Mouse (Mus musculus) megakaryocyte-erythroid progenitor cell, adult 5-6 weeks (primary cell): ENCODE data around the gene Olfr551. TPM values are rescaled to one million over a fixed set of nuclear protein-coding genes. Genes with fewer than 3 reads are reported as not detected.
"Not testable (repeated sequence)": the region's sequence is repeated elsewhere in the genome, so short reads cannot be mapped to it uniquely, and the experiment has no call there.

Experiments used
- ATAC-seq: replicated peaks from 2 replicates; pipeline ENCODE4 v1.8.0; 2016; ENCODE audit warnings: mild to moderate bottlenecking, inconsistent platforms; ENCODE audit not compliant: severe bottlenecking, poor library complexity, low FRiP score, low TSS enrichment
- total RNA-seq, 2 experiments: library from RNA; stranded (forward) in 1 of 2; stranded (reverse) in 1 of 2; fragments of 200-1000, 215-1000 nt in 1 of 2; fragments of >200 nt in 1 of 2; fragmentation: Nextera tagmentation in 1 of 2; gene quantifications; 2 replicates each; pipeline ENCODE4 v1.2.3; 2014 to 2017

Olfr551 gene
- total RNA-seq (2014; fragmentation: Nextera tagmentation) = not detected in 2 replicates
- total RNA-seq (2017) = not detected in 2 replicates

DNA sequence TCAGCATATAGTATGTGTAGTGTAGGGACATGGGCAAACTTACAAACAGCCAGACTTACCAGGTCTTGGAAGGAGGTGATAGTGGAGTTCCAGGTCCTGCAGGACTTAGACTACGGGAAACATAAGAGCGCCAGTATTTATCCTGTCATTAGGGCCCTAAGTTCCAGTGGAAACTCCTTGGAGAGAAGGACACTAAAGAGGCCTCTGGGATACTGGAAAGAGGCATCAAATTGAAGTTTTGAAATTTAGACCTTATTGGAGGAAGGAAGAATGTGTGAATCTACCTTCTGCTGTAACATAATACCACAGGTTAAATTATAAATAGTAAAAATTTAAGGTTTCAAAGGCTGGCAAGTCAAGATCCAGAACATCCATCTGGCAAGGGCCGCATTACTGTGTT lies at the start of gene Olfr551:
Gene Olfr551 (minus strand): TSS at position 101 of the 400 bp plus-strand sequence.
- ATAC-seq = no peak

DNA sequence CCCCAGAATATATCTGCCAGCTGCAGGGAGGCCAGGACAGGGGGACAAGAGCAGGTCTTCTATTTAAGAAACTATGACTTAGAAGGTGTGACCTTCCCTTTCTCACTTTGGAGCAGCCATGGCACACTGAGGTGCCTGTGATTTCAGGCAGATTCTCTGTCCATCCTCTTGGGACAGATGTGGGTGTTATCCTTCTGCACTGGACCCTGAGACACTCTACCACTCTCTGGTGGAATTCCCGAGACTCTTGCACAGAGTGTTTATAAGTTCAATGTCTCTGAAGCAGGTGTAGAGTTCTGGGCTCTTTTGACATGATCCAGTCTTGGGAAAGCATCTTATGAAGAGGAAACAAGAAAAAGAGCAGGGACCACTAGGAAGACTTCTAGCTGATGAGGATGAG lies 46.4 kb upstream of the Olfr551 start, which contains the start of gene Olfr554:
Gene Olfr554 (plus strand): TSS at position 301 of the 400 bp plus-strand sequence.
- no peak for ATAC-seq

DNA sequence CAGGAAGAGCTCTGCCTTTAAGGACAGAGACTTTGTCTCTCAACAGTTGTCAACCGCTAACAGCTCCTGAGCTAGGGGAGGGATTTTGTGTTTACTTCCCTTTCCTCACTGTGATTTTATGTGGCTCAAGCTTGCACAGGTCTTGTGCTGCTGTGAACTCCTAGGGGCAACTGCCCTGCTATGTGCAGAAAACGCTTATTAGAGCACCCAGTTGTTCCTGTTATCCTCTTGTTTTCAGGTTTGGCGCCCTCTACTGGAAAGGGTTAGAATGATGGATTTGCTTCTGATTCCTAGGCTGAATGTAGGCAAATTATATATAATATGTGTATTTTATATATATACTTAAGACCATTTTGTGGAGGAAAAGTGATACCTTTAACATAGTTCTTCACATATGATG lies 45.0 kb upstream of the Olfr551 start:
- ATAC-seq = peak; percentile 88

DNA sequence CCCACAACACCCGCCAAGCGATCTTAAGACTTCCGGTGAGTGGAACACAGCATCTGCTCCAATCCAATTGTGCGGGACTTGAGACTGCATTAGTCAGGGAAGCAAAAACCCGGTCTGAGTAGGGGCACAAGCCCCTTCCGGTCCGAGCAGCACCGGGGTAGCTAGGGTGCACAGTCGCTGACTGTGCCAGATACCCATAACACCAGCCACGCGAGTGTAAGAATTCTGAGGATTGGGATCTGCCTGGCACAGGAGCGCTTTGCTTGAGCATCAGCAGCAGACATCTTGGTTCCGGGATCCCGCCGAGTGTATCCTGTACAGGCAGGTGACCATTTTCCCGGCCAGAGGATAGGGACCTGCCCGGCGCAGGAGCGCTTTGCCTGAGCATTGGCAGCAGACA lies 28.7 kb upstream of the Olfr551 start:
- not testable (repeated sequence) for ATAC-seq

DNA sequence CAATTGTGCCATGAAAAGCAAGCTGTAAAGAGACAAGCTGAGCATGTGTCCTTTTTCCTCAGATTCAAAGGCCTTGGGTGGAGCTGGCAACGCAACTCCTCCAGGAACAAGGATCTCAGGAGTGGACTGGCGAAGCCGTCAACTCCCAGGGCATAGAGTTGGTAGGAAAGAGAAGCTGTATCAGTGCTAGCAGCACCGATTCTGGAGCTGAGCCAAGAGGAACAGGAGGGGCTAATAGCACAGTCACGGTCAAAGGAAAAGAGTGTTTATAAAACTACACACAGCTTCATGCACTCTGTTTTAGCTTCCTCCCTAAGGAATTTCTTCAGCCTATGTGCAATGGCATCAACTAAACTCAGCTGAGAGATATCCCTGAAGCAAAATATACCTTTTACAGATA lies 27.9 kb upstream of the Olfr551 start:
- ATAC-seq = no peak; the same call in 1 of the 2 replicates

DNA sequence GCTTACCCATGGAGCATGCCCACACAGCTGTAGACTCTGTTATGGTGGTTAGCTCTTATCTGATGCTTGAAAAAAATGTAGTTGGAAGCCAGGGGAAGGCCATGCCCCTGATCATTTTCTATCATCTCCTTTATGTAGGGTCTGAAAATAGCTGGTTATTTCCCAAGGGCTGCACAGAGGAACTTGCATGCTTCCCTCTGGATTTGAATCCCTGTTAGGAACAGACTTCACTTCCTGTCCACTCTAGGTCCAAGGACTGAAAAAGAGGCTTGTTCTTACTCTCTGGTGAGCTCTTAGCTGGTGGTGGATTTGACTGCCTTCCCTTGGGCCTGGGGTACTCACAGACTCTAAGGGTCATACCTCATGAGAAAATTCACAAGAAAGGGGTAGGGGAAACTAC lies 26.4 kb upstream of the Olfr551 start, which contains the start of gene Olfr553:
Gene Olfr553 (minus strand): TSS at position 101 of the 400 bp plus-strand sequence.
- no peak for ATAC-seq

DNA sequence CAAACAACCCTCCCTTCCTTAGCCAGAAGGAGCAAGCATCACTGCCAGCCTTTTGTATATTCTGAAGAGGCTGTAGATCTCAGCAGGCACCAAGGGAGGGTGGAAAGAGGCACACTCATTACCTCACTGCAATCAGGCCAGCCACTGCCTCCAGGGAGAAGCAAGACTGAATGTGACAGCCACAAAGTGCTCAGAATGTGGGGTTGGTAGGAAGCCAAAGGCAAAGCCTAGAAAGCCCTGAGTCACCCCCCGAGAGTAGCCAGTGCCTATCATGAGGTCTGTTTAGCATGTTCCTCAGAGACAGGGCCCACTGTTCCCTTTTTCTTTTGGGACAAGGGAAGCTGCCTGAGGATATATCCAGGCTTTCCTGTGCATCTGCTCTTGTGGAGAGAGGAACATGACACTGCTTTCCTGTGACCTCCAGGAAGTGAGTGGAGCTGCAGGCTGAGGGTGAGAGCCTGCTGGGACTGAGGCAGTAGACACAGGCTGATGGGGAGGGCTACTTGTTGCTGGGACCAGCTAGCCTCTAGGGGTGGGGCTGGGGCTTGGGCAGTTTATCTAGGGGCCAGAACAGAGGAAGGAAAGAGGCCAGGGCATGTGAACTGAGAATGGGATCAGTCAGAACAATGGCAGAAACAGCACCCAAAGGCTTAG lies 5.8 kb upstream of the Olfr551 start, which contains the start of gene Olfr552:
Gene Olfr552 (plus strand): TSS at position 393 of the 654 bp plus-strand sequence.
- peak; percentile 68 for ATAC-seq

DNA sequence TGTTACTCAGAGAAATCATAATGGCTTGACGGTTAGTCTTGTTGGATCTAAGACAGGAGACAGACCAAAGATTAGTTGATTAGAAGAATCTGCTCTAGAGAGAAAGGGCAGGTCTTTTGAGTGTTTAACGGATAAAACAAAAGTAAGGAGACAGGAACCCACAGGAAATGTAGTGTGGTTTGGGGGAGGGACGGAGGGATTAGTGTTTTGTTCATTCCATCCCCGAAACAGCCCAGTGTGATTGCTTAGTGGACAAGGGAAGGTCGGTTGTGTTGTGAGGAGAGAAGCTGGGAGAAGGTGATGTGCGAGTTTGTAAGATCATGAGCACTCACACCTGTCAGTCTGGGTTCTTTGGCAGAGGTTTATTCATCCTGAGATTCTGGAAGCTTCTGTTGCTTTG lies 15.7 kb downstream of the Olfr551 start:
- ATAC-seq = 0 out of 2 replicates have a peak, but pooled peaks have one; percentile 34

DNA sequence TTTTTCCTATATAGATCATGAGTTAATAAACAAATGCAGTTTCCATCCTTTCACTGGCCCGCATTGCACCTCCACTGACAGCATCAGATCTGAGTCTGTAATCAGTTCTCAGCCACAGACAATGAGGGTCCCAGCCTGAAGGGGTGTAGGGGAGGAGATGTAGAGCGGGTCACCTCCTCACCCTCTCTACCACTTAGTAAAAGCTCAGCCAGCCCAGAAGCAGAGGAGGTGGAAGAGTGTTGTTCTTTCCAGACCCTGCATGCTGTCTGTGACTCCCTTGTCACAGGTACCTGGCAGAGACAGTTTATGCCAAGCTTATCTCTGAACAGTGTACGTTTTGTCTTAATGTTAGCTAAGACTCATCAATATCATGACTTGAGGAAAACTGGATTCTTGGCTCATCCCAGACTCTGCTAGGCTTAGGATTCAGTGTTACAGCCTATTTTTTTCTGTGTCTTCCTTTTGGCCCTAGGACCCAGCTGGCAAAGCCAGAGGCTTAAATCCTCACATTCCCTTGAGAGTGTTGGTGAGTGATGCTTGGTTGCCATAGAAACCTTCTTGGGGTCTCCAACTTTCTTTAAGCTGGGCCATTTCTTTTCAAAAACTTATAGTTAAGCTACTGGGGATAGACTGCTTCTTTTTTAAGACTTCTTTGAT lies 18.4 kb downstream of the Olfr551 start:
- ATAC-seq = no peak

DNA sequence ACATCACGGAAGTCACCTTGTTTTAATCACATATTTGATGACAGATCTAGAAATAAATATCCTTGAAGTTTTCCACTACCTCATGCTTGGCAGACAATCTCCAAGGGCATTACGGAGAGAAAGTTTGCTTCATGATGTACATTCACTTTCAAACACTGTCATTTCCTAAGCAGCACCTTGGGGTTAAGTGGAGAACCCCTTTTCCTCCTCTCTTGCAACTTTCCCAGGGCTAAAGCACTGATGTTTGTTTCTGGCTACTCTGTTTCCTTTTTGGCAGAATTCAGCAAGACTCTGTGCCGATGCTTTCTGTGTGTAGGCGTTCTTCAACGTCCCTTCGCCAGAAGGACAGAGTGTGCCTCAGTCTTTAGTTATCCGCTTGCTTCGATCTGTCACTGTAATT lies 20.5 kb downstream of the Olfr551 start, which contains the start of gene Olfr550:
Gene Olfr550 (plus strand): TSS at position 301 of the 400 bp plus-strand sequence.
- no peak for ATAC-seq

DNA sequence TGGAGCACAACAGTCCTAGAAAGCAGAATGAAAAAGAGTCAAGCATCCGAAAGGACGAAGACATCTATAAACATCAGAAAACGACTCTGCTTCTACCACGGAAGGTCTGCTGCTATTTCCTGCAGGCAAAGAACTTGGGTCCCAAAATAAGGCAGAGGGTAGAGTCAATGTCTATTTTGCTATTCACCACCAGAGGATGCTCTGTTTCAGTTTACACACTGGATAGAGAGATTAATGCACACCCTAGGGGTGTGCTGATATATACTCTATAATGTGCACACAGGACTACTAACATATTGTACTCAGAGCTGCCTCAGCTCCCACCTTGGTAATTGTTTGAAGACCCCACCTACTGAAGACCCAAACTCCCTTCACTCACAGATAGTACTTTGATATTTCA lies 25.5 kb downstream of the Olfr551 start:
- ATAC-seq = peak; percentile 54

DNA sequence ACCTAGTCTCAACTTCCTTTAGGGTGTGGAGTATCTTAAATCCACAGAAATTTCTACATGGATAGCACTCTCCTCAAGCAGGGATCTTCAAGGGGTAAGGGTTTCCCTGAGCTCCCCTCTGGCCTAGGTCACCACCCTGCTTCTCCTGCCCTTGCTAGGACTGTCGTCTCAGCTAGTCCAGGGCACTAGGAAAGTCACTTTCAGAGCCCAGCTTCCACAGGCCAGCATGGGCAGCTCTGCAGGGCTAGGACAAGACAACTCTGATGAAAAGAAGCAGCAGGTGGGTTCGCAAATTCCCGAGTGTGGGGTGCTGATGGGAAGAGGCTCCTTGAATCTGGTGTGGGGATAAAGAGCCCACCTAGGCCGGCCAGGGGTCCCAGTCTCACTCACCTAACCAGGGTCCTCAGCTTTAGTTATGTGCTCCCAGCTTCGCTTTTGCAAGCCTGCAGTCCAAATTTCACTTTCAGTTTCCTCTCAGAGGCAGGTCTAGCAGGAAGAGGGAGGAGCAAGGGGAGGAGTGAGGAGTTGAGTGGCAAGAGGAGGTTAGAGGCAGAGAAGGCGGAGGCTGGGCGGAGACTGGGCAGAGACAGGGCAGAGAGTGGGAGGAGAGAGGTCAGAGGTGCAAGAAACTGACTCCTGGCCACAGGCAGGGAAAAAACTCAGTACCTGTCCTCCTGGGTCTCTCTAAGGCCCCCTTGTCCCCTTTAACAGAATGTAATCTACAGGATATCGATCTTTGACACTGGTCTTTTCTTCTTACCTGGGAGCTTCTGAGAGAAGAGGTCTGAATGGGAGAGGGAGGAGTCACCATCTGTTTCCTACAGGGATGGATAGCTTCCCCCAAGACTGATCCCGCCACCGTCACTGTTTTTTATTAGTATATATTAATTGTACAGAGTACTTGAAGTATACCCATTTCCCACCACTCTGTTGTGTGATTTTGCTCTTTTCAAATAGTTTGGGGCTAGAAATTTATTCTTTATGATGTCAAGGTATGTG lies 26.4 kb downstream of the Olfr551 start, which contains the start of gene Trim21:
Gene Trim21 (minus strand): TSS at position 488 of the 999 bp plus-strand sequence.
- peak; percentile 100 for ATAC-seq

DNA sequence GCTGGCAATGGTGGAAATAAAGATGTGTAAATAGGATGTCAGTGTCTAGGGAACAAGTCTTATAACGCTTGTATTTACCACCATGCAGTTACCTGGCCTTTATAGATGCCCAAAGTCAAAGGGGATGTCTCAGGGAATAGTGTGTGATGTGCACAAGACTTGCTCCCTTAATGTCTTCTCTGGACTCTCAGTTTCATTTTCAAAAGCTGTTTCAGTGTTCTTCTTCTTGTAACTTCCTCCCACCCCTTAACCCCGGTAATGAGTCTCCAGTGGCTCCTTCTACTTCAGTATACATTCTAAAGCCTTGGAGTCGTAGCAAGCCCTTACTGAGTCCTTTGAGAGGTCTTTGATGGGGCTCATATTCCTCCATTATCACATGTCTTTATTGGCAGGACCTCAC lies 38.4 kb downstream of the Olfr551 start:
- no peak for ATAC-seq

DNA sequence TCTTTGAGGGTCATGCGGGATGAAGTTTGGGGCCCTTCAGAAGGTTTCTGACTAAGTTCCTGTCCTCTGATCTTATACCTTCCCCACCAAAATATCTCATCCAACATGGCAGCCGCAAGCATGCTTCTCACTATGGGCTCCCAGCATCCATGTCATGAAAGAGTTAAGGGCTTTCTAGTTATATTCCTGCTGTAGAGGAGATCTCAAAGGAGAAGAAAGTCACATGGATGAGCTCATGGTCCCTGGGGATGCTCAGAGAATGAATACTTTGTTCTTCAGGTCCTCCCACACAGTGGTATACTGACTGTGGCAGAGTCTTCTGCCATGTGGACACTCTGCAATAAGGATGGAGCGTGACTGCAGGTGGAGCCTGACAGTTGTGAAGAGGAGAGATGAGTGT lies 42.1 kb downstream of the Olfr551 start, which contains the start of gene Olfr549:
Gene Olfr549 (plus strand): TSS at position 301 of the 400 bp plus-strand sequence.
- no peak for ATAC-seq

DNA sequence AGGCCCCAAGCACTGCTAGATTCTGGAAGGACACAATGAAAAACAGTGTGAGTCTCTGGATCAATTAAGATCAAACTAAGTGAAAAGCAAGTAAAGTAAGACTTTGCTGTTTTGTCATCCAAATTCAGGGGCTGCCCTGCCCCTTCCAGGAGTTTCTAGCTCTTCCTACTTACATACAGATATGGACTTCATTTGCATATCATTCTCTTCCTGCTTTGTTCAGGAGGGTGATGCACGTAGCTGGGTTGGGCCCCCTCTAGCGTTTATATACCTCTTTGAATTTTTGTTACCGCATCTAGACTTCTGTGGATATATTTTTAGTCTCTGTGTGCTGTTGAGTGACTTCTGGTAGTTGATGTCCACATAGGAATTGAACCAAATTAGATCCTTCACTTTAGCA lies 50.4 kb downstream of the Olfr551 start:
- peak; percentile 95 for ATAC-seq

DNA sequence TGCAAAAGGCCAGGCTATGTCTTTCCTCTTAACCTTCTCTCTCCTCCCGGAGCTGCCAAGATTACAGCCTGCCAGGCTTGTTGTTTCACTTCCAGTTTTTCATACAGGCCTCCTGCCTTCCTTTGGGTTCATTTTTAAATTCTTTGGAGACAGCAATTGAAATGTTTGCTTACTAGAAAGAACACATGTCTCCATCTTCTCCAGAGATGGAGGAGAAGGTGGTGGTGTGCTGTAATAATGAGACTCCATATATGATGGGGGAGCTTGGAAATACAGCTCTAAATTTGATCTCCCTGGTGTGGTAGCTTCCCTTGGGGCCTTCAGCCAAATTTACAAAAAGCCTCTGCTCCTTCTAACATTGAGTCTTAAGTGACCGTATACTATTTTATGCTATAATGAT lies 51.1 kb downstream of the Olfr551 start, which contains the start of gene Olfr548-ps1:
Gene Olfr548-ps1 (plus strand): TSS at position 301 of the 400 bp plus-strand sequence.
- no peak for ATAC-seq

DNA sequence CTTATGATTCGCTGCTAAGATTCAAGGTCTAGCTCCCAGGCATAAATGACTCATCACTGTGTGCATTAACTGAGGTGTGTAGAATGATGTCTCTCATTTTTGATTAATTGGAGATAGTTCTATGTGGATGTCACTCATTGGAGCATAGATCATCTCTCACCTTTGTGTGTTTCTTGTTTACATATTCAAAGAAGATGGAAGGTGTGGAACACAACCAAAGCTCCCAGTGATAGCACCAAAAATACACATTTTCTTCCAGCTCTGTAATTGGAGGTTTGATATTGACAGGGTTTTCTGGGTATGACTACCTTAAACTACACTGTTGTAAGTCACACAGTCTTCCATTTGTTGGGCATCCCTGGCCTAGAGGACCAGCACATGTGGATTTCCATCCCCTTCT lies 57.2 kb downstream of the Olfr551 start, which contains the start of gene Olfr547:
Gene Olfr547 (plus strand): TSS at position 301 of the 400 bp plus-strand sequence.
- ATAC-seq = no peak
